Mouse (Mus musculus) telencephalon, adult 2 months (tissue): ENCODE measurements at regions not wholly inside any gene's neighbourhood (a gene's known extent, or its start where the extent isn't known, plus 50 kb on each side); places are given as distances from the start of the nearest gene placed in this dataset.

Experiments
- DNase-seq: peaks from one replicate; pipeline ENCODE4 v3.0.0-alpha.2; 2011; ENCODE audit warnings: low read depth, low spot score

DNA sequence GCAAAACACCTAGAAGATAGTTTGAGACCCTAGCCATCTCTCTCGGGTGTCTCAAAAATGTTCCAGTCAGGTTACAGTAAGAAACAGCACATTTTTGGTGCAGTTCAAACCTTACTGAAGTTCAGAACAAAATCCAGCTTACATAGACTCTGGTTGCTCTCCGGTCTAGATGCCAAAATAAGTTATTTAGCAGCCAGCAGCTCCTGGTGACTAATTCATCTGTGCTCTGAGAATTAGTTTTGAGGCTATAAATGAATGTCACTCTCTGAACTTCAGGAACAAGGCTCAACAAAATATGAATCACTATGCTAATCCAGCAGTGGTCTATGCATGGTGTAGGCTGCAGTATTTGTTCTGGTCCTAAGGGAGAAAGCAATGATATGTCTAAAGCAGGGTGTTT lies 238.6 kb downstream of the Rnf152 start:
- no peak for DNase-seq

DNA sequence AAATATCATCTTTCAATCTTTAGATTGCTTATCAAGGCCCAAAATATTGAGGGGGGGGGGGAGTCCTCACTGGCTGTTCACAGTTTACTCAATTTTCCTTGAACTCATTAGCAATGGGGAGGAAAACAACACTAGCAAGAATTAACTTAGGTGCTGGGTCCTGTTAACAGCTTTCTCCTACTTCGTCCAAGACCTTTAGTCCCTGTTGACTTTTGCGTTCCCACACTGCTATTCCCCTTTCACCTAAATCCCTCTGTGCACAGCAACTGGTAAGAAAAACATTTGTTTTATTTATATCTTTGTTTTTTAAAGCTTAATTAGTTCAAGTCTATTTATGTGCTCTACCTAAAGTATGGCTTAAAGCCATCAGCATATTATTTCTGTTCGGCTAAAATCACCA lies 240.3 kb downstream of the Rnf152 start:
- DNase-seq, result no peak

DNA sequence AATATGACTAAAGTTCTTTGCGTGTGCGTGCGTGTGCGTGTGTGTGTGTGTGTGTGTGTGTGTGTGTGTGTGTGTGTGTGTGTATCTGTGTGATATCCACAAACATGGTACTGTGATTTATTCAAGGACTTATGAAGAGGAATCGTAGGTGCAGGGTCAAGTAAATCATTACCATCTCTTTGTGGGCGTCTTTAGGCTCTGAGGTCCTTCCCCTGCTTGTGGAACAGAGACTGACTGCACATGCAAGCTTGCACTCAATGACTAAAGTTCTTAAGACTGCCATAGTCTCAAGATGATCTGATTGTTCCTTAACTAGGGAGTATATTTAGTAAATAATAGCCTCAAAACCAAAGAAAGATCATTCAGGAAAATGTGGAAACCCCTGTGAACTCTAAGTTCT lies 241.1 kb downstream of the Rnf152 start:
- DNase-seq, result no peak

DNA sequence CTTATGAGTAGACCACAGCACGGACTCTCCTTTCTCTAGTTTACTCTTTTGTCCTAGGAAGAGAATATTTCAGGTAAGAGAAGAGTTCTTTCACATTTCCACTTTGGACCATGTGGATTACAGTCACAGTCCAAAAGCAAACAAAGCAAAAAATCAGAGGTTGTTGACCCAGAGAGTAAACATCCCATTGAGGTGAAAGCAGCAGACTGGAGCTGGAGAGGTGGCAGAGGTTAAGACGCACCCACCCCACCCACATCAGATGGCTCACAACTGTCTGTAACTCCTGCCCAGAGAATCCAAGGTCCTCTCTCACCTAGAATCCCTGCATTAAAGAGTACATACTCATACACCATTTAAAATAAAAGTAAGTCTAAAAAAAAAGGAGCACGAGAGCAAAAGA lies 241.7 kb downstream of the Rnf152 start:
- no peak for DNase-seq

DNA sequence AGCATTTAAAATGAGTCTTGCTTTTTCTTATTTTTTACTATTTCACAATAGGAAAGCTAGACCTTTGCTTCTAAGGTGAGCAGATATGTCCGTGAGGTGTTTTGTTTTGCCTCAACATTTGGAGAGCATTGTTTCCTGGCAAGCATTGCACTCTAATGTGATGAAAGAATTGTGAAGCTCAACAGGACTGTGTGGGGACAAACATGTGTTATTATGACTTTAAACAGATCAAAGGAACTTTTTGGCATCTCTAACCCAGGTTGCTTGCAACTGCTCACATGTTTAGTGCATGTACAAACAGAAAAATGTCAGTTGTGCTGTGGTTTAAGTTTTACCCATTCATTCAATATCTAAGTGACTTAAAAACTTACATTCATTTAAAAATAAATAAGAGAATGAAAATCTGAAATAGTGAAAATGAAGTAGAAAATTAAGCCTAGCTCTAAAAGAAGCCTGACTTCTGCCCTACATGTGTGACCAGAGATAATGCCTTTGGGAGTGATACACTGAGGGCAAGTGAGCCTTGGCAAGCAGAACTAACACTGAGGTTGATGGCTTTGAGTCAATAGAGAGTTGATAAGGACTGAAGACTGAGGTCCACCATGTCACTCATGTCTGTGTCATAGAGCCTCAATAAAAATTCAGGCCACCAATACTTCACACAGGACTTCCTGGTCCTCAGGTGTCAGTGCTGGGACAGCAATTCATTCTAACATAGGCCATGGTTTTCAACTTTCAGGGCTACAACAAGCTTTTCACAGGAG lies 243.6 kb downstream of the Rnf152 start:
- DNase-seq, result no peak

DNA sequence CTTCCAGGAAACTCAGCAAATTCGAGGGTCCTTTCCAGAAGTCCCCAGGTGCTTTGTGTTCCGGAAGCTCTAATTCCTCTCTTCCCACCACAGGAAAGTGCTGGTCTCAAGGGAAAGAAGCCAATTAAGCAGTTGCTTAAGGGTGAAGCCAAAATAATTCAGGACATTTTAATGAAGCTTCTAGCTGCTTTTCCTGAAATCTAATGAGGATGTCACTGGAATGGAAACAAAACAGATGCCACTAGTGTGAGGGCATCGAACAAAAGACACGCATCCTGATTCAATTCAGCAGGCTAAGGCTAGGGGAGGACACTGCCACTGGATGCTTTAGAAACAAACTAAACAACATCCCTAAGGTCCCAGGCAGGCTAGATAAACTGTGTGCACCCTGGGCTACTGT lies 245.3 kb downstream of the Rnf152 start:
- DNase-seq, result no peak

DNA sequence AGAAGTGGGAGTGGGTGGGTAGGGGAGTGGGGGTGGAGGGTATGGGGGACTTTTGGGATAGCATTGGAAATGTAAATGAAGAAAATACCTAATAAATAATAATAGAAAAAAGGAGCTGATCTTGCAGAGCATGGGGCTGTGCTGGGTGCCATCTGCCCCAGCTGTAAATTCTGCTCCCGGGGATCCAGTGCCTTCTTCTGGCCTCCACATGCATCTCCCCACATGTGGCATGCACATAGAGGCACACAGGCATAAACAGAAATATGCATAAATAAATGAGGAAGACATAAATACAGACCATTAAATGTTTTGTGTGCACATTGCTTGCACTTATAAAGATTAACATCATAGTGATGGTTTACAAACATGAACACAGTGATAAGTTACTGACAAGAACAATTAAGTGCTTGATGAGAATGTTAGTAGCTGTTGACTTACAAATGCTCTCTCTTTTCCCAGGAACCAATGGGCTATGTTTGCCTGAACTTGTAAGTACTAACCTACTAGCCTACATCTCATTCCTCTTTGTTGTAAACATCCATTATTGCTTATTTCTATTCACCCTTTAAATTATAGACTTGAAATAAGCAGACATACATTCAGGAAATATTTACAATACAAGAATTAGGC lies 245.8 kb downstream of the Rnf152 start:
- no peak for DNase-seq

DNA sequence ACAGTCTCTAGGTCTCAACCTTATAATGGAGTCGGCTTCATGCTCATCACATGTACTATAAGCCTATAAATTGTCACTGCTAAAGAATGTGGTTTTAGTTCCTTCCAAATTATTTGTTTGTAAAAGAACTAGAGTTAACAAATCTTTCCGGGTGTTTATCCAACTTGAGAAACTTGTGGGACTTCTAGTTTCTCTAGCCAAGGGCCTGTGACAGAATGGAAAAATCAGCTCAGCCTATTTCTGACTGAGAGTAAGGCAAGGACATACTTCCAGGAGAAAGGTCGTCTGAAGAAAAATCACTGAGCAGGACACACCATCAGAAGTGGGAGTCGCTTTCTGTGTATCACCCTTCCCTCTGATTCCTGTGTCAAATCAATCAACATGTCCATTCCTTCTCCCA lies 248.7 kb downstream of the Rnf152 start:
- no peak for DNase-seq

DNA sequence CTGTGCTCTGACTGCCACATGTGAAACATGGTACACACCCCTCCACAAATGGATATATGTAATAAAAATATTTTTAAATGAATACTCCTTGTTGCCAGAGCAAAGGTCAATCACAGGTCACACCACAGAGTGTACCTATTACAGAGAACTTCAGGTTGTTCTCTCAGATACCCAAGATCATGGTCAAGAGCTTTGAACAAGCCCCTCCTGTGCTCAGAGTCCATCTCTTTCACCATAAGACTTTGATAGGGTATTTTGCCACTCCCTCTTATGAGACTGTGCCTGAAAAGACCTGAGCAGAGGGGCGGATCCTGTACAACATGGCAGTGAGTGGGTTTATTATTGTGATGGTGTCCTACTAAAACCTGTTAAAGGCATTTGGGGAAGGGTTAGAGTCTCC lies 249.3 kb downstream of the Rnf152 start:
- no peak for DNase-seq

DNA sequence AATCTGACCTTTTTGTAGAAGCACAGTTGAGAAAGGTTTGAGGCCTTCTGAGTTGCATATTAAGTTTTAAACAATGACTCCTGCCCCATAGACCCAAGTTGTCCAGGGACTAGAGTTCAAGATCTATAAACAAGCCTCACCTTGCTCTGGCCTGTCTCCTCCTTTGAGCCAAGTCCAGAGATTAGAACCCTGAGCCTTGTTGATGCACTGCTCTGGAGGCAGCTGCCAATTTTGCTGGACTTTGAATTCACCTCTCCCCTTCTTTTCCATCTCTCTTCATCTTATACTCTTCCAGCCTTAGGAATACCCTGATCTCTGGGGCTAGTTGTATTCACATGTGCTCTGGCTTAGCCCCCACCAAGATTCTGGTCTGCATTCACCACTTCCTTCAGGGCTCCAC lies 251.3 kb downstream of the Rnf152 start:
- DNase-seq, result no peak

DNA sequence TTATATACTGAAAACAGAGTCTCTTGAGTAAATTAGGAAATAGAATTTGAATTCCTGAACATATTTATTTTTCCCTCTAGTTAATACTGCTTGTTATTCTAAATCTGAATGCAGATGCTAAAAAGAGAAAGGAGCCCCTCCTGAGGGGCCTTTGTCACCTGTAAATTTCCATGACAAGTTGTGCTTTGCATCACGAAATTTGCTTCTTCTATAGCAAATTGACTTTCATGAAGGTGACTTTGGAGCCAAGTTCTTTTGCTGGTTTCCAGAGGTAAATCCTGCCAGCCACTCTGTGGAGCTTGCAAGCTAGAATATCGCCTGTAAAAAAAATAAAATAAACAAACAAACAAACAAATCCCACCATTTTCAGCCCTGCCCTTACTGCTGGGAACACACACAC lies 261.4 kb downstream of the Rnf152 start:
- DNase-seq, result no peak

DNA sequence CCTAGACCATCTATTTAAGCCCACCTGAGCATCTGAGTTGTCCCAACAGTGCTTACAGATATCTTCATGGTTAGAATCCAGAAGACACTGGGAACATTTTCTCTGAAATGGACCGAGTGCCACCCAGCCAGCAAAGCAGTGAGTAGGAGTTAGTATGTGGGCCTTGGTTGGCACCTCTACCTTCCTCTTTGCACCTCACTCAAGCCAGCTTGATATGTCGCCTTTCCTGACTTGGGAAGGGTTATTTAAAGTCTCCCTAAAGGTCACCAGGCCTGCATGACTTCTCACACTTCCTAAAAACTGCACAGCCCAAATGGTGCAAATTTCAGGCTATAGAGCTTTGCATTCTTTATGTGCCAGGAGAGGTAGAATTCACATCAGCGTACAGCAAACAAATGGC lies 262.0 kb downstream of the Rnf152 start:
- peak; percentile 40 for DNase-seq

DNA sequence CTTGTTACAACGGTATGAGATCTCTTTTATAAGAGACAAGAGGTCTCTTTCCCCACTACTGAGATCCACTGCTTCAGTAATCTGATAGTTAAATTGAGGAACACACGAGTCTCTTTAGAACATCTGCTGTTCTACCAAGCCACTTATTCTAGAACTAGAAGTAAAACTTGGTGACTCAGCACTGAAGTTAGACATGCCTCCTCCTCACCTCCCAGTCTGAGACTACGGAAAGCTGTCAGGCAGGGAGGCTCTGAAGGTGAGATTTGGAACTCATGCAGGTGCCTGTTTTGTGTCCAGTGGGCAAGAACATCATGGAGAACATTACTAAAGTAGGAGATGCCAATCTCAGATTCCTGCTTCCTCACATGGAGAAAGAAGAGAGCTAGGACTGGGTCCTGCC lies 262.6 kb downstream of the Rnf152 start:
- DNase-seq, result peak; percentile 58

DNA sequence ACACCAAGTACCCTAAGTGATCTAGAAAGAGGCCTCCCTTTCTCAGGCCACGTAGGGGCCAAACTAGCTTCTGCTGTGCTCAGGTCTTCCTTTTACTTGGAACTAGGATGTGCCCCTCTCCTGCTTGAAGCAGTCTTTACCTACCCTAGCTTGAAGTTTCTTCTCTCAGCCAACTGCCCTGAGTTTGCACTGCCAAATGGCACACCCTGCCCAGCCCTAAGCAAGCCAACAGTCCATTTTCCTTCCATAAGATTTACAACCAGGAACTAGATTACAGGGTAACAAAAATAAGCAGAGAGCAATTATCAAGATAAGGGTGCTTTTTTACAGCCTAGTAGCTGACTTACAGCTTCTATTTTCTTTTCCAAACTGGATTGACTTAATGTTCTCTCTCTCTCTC lies 263.5 kb downstream of the Rnf152 start:
- DNase-seq, result no peak

DNA sequence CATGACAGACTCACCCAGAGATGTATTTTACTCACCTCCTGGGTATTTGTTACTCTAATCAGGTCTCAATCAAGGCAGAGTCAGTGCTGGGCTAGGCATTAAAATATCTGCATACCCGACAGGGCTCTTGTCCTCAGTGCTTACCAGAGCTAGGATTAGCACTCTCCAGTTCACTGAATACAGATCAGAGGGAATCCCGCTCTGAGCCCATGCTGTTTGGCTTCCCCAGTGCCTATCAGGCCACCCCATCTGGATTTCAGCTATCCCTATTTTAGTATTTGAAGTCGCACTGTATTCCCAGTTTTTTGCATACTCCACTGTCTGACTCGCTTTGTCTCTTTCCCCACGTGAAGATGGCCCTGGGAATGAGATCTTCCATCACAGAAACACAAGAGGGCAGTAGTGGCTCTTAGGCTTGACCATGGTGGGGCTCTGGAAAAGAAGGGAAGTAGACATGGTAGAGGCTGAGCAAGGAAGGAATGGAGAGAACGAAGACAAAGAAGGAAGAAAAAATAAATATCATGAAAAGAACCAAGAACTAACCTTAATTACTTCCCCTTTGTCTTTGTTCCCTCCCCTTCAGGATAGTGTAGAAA lies 264.1 kb downstream of the Rnf152 start:
- peak; percentile 19 for DNase-seq

DNA sequence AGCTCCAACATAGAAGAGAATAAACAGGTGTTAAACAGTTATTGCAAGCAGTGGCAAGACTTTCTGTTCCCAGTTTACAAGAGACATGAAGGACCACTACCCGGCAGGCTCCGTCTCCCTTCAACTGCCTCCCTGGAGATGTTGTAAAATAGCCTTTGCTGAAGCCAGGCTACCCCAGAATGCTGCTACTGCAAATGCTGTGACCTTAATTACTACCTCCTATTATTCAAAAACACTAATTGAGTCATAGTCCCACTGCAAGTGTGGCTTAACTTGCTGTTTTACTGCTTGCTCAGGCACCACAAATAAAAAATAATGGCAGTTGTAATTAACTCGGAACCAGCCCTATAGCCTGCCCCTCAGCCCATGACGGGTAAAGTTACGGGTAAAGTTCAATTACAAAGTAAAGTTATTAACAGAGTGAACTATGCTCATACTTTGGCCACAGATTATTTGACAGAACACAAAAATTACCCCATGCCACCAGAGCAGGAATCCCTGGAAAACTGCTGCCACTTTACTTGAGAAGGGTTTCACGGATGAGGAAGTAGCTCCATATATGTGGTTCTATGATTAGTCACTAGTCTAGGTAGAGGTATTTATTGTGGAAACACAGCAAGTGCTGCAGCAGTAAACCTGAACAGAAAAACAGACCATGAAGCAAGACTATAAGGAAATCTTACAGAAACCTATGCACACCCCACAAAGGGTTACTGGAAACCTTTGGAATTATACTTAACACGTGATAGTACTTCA lies 267.6 kb downstream of the Rnf152 start:
- no peak for DNase-seq

DNA sequence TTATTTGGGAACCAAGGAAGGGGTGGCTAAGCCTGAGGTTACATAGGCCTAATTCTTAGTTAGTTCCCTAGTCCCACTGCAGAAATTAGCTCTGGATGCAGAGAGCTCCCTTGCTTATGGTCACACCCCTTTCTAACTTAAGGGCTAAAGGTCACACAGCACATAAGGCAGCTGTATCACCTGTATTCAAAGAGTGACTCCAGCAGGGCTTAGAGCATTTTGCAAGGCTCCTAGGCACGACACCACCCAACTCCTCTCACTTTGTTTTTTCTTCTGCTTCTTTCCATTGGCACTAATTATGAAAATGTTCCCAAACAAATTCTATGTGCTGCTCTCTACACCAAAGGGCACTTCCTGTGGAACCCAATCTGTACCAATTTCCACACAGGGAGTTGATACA lies 268.9 kb downstream of the Rnf152 start:
- no peak for DNase-seq

DNA sequence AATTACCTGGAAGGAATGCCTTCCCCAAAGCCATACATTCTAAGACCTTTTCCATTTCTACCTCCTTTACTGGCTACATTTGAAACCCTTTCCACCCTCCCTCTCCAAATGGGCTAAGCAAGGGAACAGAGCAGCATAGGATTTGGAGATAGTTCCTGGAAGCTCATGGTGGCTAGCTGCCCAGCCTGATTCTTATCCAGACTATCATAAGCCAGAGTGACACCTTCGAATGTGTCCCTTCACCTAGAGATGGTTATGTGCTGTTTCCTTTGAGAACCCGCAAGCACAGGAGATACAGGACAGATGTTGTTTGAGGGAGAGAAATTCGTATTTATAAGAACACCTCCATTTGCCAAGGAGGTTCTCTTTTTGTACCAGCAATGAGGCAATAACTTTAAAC lies 272.0 kb downstream of the Rnf152 start:
- peak; percentile 22 for DNase-seq

DNA sequence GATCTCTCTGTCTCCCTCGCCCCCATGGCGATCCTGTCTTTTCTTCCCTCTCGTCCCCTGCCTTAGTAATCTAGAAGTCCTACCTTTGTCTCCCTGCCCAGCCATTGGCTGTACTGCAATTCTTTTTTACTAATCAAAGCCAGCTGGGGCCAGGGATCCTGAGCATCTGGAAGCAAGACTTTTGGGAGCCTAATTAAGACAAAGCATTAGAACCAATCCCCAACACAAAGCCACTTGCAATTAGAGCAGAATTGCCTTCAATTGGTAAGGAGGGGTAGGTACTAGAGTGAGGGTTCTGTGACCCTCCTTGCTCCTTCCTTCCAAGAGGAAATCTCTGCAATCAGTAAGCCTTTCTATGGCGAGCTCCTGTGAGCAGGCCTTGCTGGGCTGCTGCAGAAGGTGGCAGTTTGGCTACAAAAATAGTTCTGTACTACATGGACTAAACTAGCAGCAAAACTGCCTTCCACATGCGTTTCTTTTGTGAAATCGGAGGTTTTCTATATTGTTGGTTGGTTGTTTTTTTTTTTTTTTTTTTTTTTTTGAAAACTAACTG lies 272.9 kb downstream of the Rnf152 start:
- DNase-seq, result no peak

DNA sequence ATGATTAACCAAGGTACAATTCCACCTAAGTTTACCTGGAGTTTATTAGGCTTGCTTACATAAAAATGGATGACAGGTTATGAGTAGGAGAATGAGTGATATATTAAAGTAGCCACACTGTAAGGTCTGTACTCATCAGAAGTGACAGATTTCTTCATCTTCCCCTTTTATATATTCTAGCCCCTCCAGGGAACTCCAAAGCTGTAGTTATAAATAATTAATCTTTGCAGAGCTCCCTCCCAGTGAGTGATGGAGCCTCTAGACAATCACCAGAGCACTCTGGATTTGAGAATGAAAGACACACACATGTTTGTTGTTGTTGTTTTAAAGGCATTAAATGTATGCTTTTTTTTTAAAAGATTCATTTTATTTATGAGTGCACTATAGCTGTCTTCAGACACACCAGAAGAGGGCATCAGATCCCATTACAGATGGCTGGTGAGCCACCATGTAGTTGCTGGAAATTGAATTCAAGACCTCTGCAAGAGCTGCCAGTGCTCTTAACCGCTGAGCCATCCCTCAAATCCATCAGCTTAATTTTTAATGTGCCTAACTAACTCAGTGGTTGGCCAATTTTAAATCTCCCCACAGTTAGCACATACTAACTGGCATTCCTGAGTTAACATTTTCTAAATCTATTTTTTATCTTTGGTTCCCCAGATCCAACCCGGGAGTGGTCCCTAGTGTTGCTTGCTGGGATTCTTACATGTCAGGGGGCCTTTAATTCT lies 273.5 kb downstream of the Rnf152 start:
- DNase-seq, result no peak

DNA sequence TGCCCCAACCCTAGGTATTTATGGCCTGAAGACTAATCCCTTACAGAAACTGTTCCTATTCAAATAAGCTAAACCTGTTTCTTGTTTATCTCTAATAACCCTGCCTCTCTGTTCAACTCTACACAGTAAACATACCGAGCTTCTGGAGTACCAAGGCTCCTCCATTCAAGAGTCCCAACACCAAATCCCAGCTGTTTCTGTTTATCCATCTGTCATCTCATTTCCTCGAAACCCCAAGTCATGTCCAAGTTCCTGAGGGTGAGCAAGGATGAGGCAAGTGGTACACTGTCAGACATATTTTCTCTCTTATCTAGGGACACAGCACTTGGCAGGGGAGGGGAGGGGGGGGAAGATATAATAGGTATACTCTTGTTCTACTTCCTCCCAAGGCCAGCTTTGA lies 274.6 kb downstream of the Rnf152 start:
- DNase-seq, result no peak

DNA sequence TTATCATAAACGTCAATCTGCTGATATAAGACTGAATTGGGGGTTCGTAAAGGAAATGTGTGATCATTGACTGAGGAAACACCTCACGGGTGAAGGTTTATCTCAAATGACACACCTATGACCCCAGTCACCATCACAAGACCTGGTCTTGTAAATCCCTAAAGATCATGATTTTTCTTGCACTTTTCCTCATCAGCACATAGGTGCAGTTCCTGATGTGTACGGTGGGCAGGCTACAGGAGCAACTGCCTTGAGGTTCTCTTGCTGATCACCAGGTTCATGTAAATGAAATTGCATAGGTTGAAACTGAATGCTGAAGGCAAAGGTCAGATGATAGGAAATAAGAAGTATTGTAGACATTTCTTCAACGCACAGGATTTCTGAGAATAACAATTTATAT lies 277.1 kb downstream of the Rnf152 start:
- no peak for DNase-seq
